Mouse (Mus musculus): Measurements from ENCODE around the gene Cstf3.

The Cstf3 gene

GRCm38 (mm10) chr2:104590068-104590828 is at the start of gene Cstf3:
Gene Cstf3 (plus strand): TSS chr2:104590523.
- WGBS, result under 1% methylated on average over 59 of the region's 59 CpGs

GRCm38 (mm10) chr2:104556711-104557110 is 33.6 kb upstream of the Cstf3 start:
- 95% methylated on average over 22 of the region's 22 CpGs for WGBS

- WGBS, result 91% methylated on average over 9 of the region's 9 CpGs
Measured at GRCm38 (mm10) chr2:104557722-104558121, 32.6 kb upstream of the Cstf3 start.

DNA sequence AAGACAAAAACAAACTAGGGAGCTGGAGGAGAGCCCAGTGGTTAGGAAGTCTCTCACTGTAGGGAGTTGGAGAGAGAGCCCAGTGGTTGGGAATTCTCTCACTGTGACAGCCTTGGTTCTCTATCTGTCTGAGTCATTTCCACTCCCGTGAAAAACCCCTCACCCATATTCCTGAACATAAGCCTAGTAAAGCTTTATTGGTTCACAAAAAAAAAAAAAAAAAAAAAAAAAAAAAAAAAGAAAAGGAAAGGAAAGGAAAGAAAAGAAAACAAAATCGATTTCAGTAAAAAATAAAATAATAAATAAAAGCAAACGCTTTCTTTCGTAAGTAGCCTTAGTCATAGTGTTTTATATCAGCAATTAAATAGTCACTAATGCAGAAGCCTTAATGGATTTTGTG is 32.0 kb upstream of the Cstf3 start:
- 89% methylated on average over 4 of the region's 4 CpGs for WGBS

DNA sequence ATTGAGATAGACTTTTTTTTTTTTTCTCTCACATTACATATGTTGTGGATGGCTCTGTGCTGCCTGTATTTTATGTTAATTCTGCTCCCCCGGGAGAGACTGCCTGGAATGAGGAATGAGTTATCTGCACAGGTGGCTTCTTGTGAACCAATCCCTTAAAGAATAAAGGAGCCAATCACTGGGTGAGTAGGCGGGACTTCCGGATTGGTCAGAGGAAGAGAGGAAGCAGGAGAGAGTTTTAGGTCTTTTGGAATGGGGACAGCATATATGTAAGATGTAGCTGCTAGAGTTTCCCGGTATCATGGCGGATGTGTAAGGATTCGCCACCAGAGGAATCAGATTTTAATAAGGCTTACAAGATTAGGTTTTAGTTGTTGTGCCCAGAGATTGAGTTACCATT is 31.4 kb upstream of the Cstf3 start:
- 68% methylated on average over 6 of the region's 6 CpGs for WGBS

- 68% methylated on average over 4 of the region's 4 CpGs for WGBS
Measured at GRCm38 (mm10) chr2:104559591-104560380, 30.5 kb upstream of the Cstf3 start.

- WGBS, result 67% methylated on average over 6 of the region's 6 CpGs
Measured at GRCm38 (mm10) chr2:104561386-104561785, 28.9 kb upstream of the Cstf3 start.

DNA sequence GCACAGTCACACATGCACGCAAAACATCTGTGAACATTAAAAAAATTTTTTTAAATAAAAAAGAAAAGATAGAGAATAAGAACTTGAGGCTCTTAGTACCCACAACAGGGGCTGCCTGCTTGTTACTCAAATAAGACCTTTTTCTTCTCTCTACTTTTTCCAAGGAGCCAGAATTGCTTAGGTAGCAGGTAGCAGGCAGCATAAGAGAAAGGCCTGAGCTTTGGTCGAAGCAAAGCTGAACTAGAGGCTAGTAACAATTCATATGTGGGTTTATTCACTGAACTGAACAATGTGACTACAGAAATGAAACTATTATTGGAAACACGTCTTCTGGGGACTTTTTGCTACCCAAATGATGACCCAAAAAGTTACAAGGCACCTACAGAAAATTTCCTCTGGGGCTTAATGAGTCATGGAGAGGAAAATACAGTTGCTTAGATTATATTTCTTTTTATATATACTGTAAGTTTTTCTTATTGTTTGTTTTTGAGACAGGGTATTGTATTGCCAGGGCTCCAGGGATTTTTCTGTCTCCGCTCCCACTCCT is 28.3 kb upstream of the Cstf3 start:
- WGBS, result 66% methylated on average over 4 of the region's 4 CpGs

DNA sequence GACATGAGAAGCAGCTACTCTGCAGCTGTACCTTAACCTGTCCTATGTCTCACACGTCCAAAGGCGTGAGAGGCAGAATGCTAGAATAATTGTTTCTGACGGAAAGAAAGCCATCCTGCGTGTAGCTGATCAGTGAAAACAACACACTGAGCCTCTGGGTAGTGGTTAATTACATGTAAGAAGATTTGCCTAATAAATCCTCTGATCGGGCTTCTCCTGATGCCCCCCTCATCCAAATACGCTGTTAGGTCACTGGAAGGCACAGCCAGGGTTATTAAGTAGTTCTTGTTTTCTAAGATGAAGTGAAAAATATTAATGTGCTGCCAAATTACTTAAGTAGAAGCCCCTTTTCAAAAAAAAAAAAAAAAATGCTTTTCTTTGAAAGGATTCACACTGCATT is 18.3 kb upstream of the Cstf3 start:
- 67% methylated on average over 6 of the region's 6 CpGs for WGBS

- WGBS, result 72% methylated on average over 5 of the region's 5 CpGs
Measured at GRCm38 (mm10) chr2:104576216-104576615, 14.1 kb upstream of the Cstf3 start.

GRCm38 (mm10) chr2:104578021-104578420 is 12.3 kb upstream of the Cstf3 start:
- WGBS, result 83% methylated on average over 5 of the region's 5 CpGs

- 86% methylated on average over 5 of the region's 5 CpGs for WGBS
Measured at GRCm38 (mm10) chr2:104578836-104579604, 11.3 kb upstream of the Cstf3 start.

DNA sequence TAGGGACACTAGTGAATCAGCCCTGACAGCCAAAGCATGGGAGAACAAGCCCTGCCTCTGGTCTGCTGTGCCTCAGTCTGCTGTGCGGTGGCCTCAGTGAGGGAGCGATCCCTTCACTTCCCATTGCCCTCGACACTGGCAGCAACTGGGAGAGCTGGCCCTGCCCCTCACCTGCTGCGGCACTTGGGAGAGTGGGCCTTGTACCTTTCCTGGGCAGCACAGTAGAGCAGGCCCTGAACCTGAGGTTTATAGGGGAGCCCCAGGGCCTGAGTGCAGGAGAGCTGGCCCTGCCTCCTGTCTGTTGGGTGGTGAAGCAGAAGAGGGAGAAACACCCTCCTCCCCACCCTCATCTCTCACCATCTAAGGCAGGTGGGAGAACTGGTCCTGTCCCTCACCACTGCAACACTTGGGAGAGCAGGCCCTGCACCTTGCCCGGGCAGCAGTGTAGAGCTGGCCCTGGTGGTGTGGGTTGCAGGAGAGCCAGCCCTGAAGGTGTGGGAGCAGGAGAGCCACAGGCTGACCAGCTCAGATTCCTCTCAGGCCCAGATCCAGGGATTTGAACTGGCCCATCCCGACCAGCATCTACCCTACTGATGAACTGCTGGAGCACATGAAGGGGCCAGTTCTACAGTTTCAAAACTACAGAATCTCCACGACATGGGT is 10.4 kb upstream of the Cstf3 start:
- 93% methylated on average over 7 of the region's 7 CpGs for WGBS

- 71% methylated on average over 9 of the region's 9 CpGs for WGBS
Measured at GRCm38 (mm10) chr2:104581281-104581879, 8.9 kb upstream of the Cstf3 start.

DNA sequence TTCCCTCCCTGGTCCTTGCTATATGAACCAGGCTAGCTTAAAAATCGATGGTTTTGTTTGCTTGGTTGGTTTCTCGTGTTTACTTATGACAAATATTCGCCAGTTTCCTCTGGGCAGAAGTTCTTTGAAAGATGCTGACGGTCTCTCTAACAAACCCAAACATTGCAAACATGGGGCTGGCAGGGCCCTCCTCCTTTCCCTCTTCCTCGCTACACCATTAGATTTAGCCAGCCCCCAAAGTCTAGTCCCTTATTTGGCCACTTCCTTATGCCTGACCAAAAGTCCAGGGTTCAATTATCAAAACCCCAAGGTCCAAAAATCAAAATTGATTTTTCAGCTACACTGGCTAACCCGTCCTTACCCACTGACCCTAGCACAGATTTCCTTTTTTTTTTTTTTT is 7.3 kb upstream of the Cstf3 start:
- WGBS, result 86% methylated on average over 6 of the region's 6 CpGs

GRCm38 (mm10) chr2:104584226-104584625 is 6.1 kb upstream of the Cstf3 start:
- WGBS, result 89% methylated on average over 7 of the region's 7 CpGs

DNA sequence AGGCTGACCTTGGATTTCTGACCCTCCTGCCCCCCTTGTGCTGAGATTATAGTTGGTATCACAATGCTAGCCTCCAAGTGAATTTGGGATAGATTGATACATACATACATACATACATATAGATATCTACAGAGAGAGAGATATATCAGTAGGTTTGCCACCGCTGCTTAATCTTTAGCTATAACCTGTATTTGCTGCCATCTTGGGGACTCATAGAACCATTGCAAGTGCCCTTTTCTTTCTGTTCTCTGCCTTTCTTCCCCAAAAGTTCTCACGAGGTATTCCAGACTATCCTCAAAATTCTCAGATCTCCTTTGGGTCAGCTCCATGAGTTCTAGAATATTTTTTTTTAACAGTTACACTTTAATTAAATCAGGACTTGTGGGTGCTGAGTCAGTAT is 4.7 kb upstream of the Cstf3 start:
- 14% methylated on average over 2 of the region's 2 CpGs for WGBS

GRCm38 (mm10) chr2:104588552-104588951 is 1.8 kb upstream of the Cstf3 start:
- WGBS, result 95% methylated on average over 5 of the region's 5 CpGs

GRCm38 (mm10) chr2:104590829-104591117 is 450 bp downstream of the Cstf3 start:
- under 1% methylated on average over 19 of the region's 19 CpGs for WGBS

GRCm38 (mm10) chr2:104591141-104591540 is 818 bp downstream of the Cstf3 start:
- WGBS, result 1% methylated on average over 6 of the region's 6 CpGs

DNA sequence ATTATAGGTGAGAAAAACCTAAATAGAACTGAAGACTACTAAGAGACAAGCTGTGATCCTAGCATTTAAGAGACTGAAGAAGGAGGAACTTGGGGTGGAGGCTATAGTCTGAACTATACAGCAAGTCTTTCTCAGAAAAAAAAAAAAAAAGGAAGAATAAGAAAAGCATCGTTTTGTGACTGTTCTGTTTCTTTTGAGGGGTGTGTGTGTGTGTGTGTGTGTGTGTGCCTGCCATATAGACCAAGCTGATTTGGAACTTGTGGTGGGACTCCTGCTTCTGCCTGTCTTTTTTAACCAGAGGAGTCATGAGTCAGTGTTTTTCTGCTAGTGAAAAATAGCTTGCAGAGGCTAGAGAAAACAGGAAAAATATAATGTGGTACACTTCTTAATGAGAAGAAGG is 4.7 kb downstream of the Cstf3 start:
- 24% methylated on average over 1 of the region's 1 CpGs for WGBS
